Mouse (Mus musculus) erythroblast, embryonic 14.5 days (primary cell): ENCODE results near the gene Cacna1c. TPM values are rescaled to one million over a fixed set of nuclear protein-coding genes. Genes with fewer than 3 reads are reported as not detected.

Experiments used
- H3K27me3 ChIP-seq: 2 replicates; pipeline ENCODE4 v1.6.1; 2012; ENCODE audit warnings: inconsistent platforms; ENCODE audit not compliant: control insufficient read depth
- H3K36me3 ChIP-seq: 2 replicates; pipeline ENCODE4 v1.6.1; 2012; ENCODE audit warnings: mild to moderate bottlenecking, inconsistent platforms; ENCODE audit not compliant: control insufficient read depth
- H3K4me1 ChIP-seq: 2 replicates; pipeline ENCODE4 v1.6.1; 2012; ENCODE audit warnings: inconsistent platforms; ENCODE audit not compliant: control insufficient read depth
- H3K4me3 ChIP-seq: replicated peaks from 2 replicates; pipeline ENCODE3; 2012; ENCODE audit warnings: moderate library complexity, mild to moderate bottlenecking, inconsistent platforms
- H3K9me3 ChIP-seq: 2 replicates; pipeline ENCODE4 v1.6.1; 2012; ENCODE audit warnings: low read length, inconsistent platforms, mixed read lengths; ENCODE audit not compliant: control insufficient read depth
- GATA1 ChIP-seq: IDR thresholded peaks from 2 replicates; pipeline ENCODE4 v1.6.1; 2012; ENCODE audit warnings: low read length, inconsistent platforms, mixed read lengths
- TAL1 ChIP-seq: IDR thresholded peaks from 3 replicates; pipeline ENCODE4 v1.6.1; 2012; ENCODE audit warnings: low read length, inconsistent platforms, mixed read lengths
- polyA plus RNA-seq: library from polyadenylated mRNA; stranded (reverse); fragments of >175 nt; gene quantifications from 2 replicates; pipeline ENCODE4 v1.2.3, GENCODE M21; 2012

Gene Cacna1c
- polyA plus RNA-seq, 1 experiment, result 0.14 TPM

GRCm38 (mm10) chr6:119064430-119064829, 131.8 kb downstream of the Cacna1c start:
- H3K9me3 ChIP-seq, result no peaks in the 10 kb centered on the region
- H3K36me3 ChIP-seq, result no peaks in the 10 kb centered on the region
- TF ChIP-seq TAL1, result no peak
- TF ChIP-seq GATA1, result no peak
- no peaks in the 10 kb centered on the region for H3K27me3 ChIP-seq
- H3K4me1 ChIP-seq, result no peaks in the 10 kb centered on the region
- H3K4me3 ChIP-seq, result no peak overlapping the region

- TF ChIP-seq GATA1 (no peak), TAL1 (no peak)
- no peaks in the 10 kb centered on the region for H3K27me3 ChIP-seq
- no peaks in the 10 kb centered on the region for H3K9me3 ChIP-seq
- H3K4me3 ChIP-seq, result no peak overlapping the region
- no peaks in the 10 kb centered on the region for H3K4me1 ChIP-seq
- H3K36me3 ChIP-seq, result no peaks in the 10 kb centered on the region
Observed at GRCm38 (mm10) chr6:119062695-119063094, 133.5 kb downstream of the Cacna1c start.

DNA sequence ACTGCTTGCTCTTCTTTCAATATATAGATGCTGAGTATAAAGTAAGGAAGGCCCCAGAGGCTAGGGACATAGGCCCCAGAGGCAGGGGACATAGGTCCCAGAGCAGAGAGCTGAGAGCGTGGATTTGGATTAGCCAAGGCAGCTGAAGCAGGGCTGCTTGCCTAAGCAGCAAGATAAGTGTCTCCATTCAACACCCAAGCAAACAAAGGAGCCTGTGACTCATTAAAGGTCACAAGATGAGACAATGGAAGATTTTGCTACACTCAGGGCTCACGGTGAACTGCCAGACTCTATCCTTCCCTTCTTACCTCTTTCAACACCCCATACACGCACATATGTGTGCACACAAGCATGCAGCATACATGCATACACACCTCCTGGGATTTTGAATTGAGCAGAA, 137.3 kb downstream of the Cacna1c start:
- no peaks in the 10 kb centered on the region for H3K36me3 ChIP-seq
- H3K4me3 ChIP-seq, result no peak overlapping the region
- no peaks in the 10 kb centered on the region for H3K9me3 ChIP-seq
- TF ChIP-seq TAL1 (no peak), GATA1 (no peak)
- H3K27me3 ChIP-seq, result no peaks in the 10 kb centered on the region
- no peaks in the 10 kb centered on the region for H3K4me1 ChIP-seq

- H3K9me3 ChIP-seq, result no peaks in the 10 kb centered on the region
- H3K36me3 ChIP-seq, result no peaks in the 10 kb centered on the region
- no peak for TF ChIP-seq GATA1
- no peak for TF ChIP-seq TAL1
- no peaks in the 10 kb centered on the region for H3K4me1 ChIP-seq
- H3K4me3 ChIP-seq, result no peak overlapping the region
- H3K27me3 ChIP-seq, result no peaks in the 10 kb centered on the region
Observed at GRCm38 (mm10) chr6:119058461-119058860, 137.8 kb downstream of the Cacna1c start.

GRCm38 (mm10) chr6:119057076-119057479, 139.1 kb downstream of the Cacna1c start:
- Histone ChIP-seq H3K4me1 (no peaks in the 10 kb centered on the region), H3K36me3 (no peaks in the 10 kb centered on the region), H3K27me3 (no peaks in the 10 kb centered on the region), H3K9me3 (no peaks in the 10 kb centered on the region), H3K4me3 (no peak overlapping the region)
- no peak for TF ChIP-seq TAL1

DNA sequence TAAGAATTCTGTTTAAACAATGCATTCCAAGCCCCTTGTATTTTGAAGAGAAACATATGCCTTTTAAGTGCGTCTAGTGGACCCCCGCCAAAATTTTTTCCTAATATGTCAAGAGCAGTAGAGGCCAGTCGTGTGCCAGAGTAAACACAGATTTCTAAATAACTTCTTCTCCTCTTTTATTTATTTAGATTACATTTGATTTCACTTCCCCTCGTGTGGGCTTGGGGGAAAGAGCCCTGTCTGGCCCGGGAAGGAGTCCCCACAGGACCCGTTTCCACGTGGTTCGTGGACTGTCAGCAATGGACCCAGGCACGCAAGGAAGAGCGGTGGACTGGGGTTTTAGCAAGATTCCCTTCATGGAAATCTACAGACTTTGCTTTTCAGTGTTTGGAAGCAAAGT, 143.4 kb downstream of the Cacna1c start:
- no peaks in the 10 kb centered on the region for H3K36me3 ChIP-seq
- H3K9me3 ChIP-seq, result no peaks in the 10 kb centered on the region
- H3K27me3 ChIP-seq, result no peaks in the 10 kb centered on the region
- no peaks in the 10 kb centered on the region for H3K4me1 ChIP-seq
- no peak overlapping the region for H3K4me3 ChIP-seq
- no peak for TF ChIP-seq TAL1
- no peak for TF ChIP-seq GATA1

DNA sequence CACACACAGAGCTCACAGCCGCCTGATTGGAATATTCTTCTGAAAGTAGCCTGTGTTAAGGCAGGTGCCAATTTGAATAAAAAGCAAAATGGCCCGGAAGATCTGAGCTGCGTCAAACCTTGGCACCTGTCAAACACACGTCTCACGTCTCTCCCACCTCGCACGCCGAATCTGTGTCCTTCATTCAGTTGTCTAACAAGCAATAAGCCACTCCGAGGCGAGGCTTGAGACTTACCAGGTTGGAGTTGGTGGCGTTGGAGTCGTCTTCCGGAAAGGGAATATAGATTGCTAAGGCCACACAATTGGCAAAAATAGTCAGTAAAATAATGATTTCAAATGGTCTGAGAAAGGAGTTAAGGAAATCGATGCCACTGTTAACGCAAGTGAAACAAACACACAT, 143.9 kb downstream of the Cacna1c start:
- no peaks in the 10 kb centered on the region for H3K36me3 ChIP-seq
- no peak for TF ChIP-seq TAL1
- no peak for TF ChIP-seq GATA1
- no peak overlapping the region for H3K4me3 ChIP-seq
- no peaks in the 10 kb centered on the region for H3K9me3 ChIP-seq
- H3K27me3 ChIP-seq, result no peaks in the 10 kb centered on the region
- H3K4me1 ChIP-seq, result no peaks in the 10 kb centered on the region

- Histone ChIP-seq H3K27me3 (no peaks in the 10 kb centered on the region), H3K36me3 (no peaks in the 10 kb centered on the region), H3K4me3 (no peak overlapping the region), H3K4me1 (no peaks in the 10 kb centered on the region), H3K9me3 (no peaks in the 10 kb centered on the region)
- no peak for TF ChIP-seq TAL1
- no peak for TF ChIP-seq GATA1
Observed at GRCm38 (mm10) chr6:119051721-119052120, 144.5 kb downstream of the Cacna1c start.

DNA sequence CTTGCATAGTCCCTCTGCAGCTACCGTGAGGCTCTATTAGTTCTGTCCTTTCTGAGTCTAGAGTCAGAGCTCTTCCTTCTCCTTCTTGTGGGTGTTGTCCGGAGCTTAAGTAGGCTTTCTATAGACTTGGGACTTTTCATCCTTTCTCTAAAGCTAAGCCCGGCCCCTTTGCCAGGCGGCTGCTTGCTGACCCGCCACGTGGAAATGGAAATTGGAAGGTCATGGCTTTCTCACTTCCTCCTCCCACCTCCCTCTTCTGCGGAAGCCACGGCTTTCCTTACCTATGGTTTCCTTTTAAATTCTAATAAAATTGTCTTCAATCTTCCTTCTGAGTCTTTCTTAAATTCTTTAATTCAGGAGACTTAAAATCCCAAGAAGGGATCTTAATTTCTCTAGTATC, 148.9 kb downstream of the Cacna1c start:
- TF ChIP-seq GATA1 (no peak), TAL1 (no peak)
- H3K4me3 ChIP-seq, result no peak overlapping the region
- H3K9me3 ChIP-seq, result no peaks in the 10 kb centered on the region
- 0 out of 2 replicates have a peak, but pooled peaks cover 2% of the 10 kb centered on the region for H3K27me3 ChIP-seq
- no peaks in the 10 kb centered on the region for H3K4me1 ChIP-seq
- no peaks in the 10 kb centered on the region for H3K36me3 ChIP-seq

DNA sequence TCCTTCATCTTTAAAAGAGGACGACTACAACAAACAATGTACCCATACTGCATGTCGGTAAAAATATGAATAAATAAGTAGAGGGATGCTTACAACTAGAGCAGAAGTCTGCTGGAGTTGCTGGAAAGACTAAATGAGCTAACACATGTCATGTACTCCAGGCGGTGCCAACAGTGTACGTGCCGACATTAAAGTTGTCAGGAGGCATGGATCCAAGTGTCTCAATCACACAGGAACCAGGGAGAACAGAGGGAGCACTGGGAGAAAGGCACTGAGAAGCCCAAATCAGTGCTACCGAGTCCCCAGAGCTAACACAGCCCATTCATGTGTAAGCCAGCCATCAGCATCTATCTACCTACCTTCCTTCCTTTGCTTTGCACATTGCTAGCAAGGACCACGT, 150.7 kb downstream of the Cacna1c start:
- H3K36me3 ChIP-seq, result no peaks in the 10 kb centered on the region
- no peaks in the 10 kb centered on the region for H3K9me3 ChIP-seq
- H3K27me3 ChIP-seq, result peaks cover 2% of the 10 kb centered on the region; the same call in 1 of the 2 replicates
- H3K4me3 ChIP-seq, result no peak overlapping the region
- TF ChIP-seq GATA1 (no peak), TAL1 (no peak)
- H3K4me1 ChIP-seq, result no peaks in the 10 kb centered on the region
